8 mouse cellular contexts compared by ENCODE assay signal in genomic region chr4:133512972-133513371, GRCm38 (mm10). TPM values are rescaled to one million over a fixed set of nuclear protein-coding genes. Genes with fewer than 3 reads are reported as not detected.
DNase-seq lines count a peak whose midpoint lies in the region; ATAC-seq and TF ChIP-seq lines count a peak whose summit lies in the region.

No protein-coding gene starts in this region.

- no peak overlapping the region for H3K27ac ChIP-seq in kidney, postnatal 0 days
- no peak overlapping the region for H3K27ac ChIP-seq in liver, embryonic 14.5 days

- no peaks in the 10 kb centered on the region for H3K9me3 ChIP-seq in E14TG2a.4 (ENCODE audit: low read length)
- H3K9me3 ChIP-seq in kidney, postnatal 0 days (replicated peaks; ENCODE audit: low read length), result no peaks in the 10 kb centered on the region
- H3K9me3 ChIP-seq in liver, embryonic 14.5 days (ENCODE audit: control insufficient read depth, low read length), result no peaks in the 10 kb centered on the region

- TF ChIP-seq EP300 in liver, embryonic 14.5 days (IDR thresholded peaks at IDR 0.05; ENCODE audit: low read depth), result no peak

- ATAC-seq in kidney, postnatal 0 days (replicated peaks; ENCODE audit: low FRiP score, low read depth), result peak; percentile 70
- 0 out of 2 replicates have a peak, but pooled peaks have one; percentile 21 for ATAC-seq in liver, embryonic 14.5 days (ENCODE audit: insufficient read depth)

- peaks cover 34% of the 10 kb centered on the region for H3K4me1 ChIP-seq in E14TG2a.4 (replicated peaks; ENCODE audit: low read depth, low read length)
- H3K4me1 ChIP-seq in kidney, postnatal 0 days (replicated peaks; ENCODE audit: insufficient read depth, low read length), result no peaks in the 10 kb centered on the region
- H3K4me1 ChIP-seq in liver, embryonic 14.5 days (replicated peaks; ENCODE audit: control insufficient read depth in 2 of 2, insufficient read depth in 2 of 2, low read length in 1 of 2), result no peaks in the 10 kb centered on the region

- H3K9ac ChIP-seq in kidney, postnatal 0 days (ENCODE audit: low read depth, low read length), result no peak overlapping the region
- no peak overlapping the region for H3K9ac ChIP-seq in liver, embryonic 14.5 days (replicated peaks)

- DNase-seq in adrenal gland, adult 8-10 months, result peak; percentile 59
- peak; percentile 80 for DNase-seq in embryo, embryonic 11 days
- DNase-seq in gastrocnemius, postnatal 36 days, result peak; percentile 50 to 64
- peak; percentile 73 for DNase-seq in kidney, postnatal 0 days (ENCODE audit: low spot score)
- peak in 2 of 3 experiments; percentile 28 to 42 for DNase-seq in liver, embryonic 14.5 days (ENCODE audit: low read depth in 3 of 3, low spot score in 3 of 3)
- peak; percentile 65 for DNase-seq in ovary, postnatal 36 days (ENCODE audit: low spot score)
- peak; percentile 84 for DNase-seq in thymus, postnatal 14 days

- no peaks in the 10 kb centered on the region for H3K27me3 ChIP-seq in E14TG2a.4 (ENCODE audit: insufficient read depth, low read length)
- no peaks in the 10 kb centered on the region for H3K27me3 ChIP-seq in kidney, postnatal 0 days (ENCODE audit: insufficient read depth, low read length)
- peaks cover 2% of the 10 kb centered on the region for H3K27me3 ChIP-seq in liver, embryonic 14.5 days (ENCODE audit: control insufficient read depth, insufficient read depth, low read length)

- no peaks in the 10 kb centered on the region for H3K36me3 ChIP-seq in E14TG2a.4 (ENCODE audit: insufficient read depth, low read length)
- H3K36me3 ChIP-seq in kidney, postnatal 0 days (ENCODE audit: insufficient read depth, low read length), result no peaks in the 10 kb centered on the region
- no peaks in the 10 kb centered on the region for H3K36me3 ChIP-seq in liver, embryonic 14.5 days (replicated peaks; ENCODE audit: control insufficient read depth, insufficient read depth, low read depth)

- no peak overlapping the region for H3K4me3 ChIP-seq in E14TG2a.4 (replicated peaks; ENCODE audit: low read length)
- H3K4me3 ChIP-seq in kidney, postnatal 0 days (replicated peaks; ENCODE audit: low read depth, low read length), result no peak overlapping the region
- H3K4me3 ChIP-seq in liver, embryonic 14.5 days (ENCODE audit: insufficient read depth in 1 of 2, low read depth in 2 of 2, low read length in 2 of 2), result no peak overlapping the region

- TF ChIP-seq CTCF in E14TG2a.4 (conservative IDR thresholded peaks at IDR 0.05; ENCODE audit: low read length), result peak; percentile 96
- peak; percentile 92 for TF ChIP-seq CTCF in kidney, postnatal 0 days (IDR thresholded peaks at IDR 0.05; ENCODE audit: low read depth)
- TF ChIP-seq CTCF in liver, embryonic 14.5 days (IDR thresholded peaks at IDR 0.05; ENCODE audit: low read depth), result peak; percentile 94

- WGBS in kidney, postnatal 0 days, result 12% methylated on average over 8 of the region's 8 CpGs
- 9% methylated on average over 8 of the region's 8 CpGs for WGBS in liver, embryonic 14.5 days (ENCODE audit: insufficient replicate concordance)

- no peak overlapping the region for H3K4me2 ChIP-seq in kidney, postnatal 0 days (ENCODE audit: low read length)
- no peak overlapping the region for H3K4me2 ChIP-seq in liver, embryonic 14.5 days (ENCODE audit: low read depth)

- intact Hi-C loops in gastrocnemius, postnatal 36 days (cut with DNase I), result loop anchor here (5.0 kb wide), 2 partner anchors 36 to 91 kb away; no protein-coding TSS in a partner anchor

RNA-seq across cellular contexts. Expression of gene Kdf1, which starts 5.8 kb away (rescaled TPM):
- 1 to 10 TPM in 3 of 4 experiments, under 1 TPM in 1; 0.90 to 5.9 (median 3.1) TPM for total RNA-seq in adrenal gland, adult 8-10 months (2022)
- total RNA-seq in gastrocnemius, postnatal 36 days (2021), result not detected
- polyA plus RNA-seq in kidney, postnatal 0 days (2015; fragmentation: Nextera tagmentation; extraction: Ambion mirVana), result 38.6 and 38.7 TPM in 2 replicates
- 0.18 and 0.43 TPM in 2 replicates for polyA plus RNA-seq in liver, embryonic 14.5 days (2012; rRNA removed)
- 0.48 and 0.53 TPM in 2 replicates for polyA plus RNA-seq in liver, embryonic 14.5 days (2014; fragmentation: Nextera tagmentation; extraction: Ambion mirVana)

RNA-seq across cellular contexts. Expression of gene Trnp1, which starts 14.6 kb away (rescaled TPM):
- 10 to 100 TPM in 1 of 4 experiments, 1 to 10 TPM in 3; 3.1 to 10.6 (median 6.3) TPM for total RNA-seq in adrenal gland, adult 8-10 months (2022)
- under 1 TPM; 0.56 to 0.81 TPM for total RNA-seq in gastrocnemius, postnatal 36 days (2021)
- 1.4 and 1.5 TPM in 2 replicates for polyA plus RNA-seq in kidney, postnatal 0 days (2015; fragmentation: Nextera tagmentation; extraction: Ambion mirVana)
- 0.04 TPM in 1 of 2 replicates, not detected in the other for polyA plus RNA-seq in liver, embryonic 14.5 days (2012; rRNA removed)
- not detected in 2 replicates for polyA plus RNA-seq in liver, embryonic 14.5 days (2014; fragmentation: Nextera tagmentation; extraction: Ambion mirVana)

RNA-seq across cellular contexts. Expression of gene Nudc, which starts 32.8 kb away (rescaled TPM):
- total RNA-seq in adrenal gland, adult 8-10 months (2022), result 100 to 1,000 TPM; 135 to 175 (median 167) TPM
- 10 to 100 TPM; 41.2 to 45.4 TPM for total RNA-seq in gastrocnemius, postnatal 36 days (2021)
- polyA plus RNA-seq in kidney, postnatal 0 days (2015; fragmentation: Nextera tagmentation; extraction: Ambion mirVana), result 200 and 219 TPM in 2 replicates
- polyA plus RNA-seq in liver, embryonic 14.5 days (2012; rRNA removed), result 64.5 and 124 TPM in 2 replicates
- polyA plus RNA-seq in liver, embryonic 14.5 days (2014; fragmentation: Nextera tagmentation; extraction: Ambion mirVana), result 88.2 and 101 TPM in 2 replicates

RNA-seq across cellular contexts. Expression of gene Tent5b, which starts 33.0 kb away (rescaled TPM):
- 10 to 100 TPM in 2 of 4 experiments, 1 to 10 TPM in 2; 1.1 to 14.5 (median 6.0) TPM for total RNA-seq in adrenal gland, adult 8-10 months (2022)
- total RNA-seq in gastrocnemius, postnatal 36 days (2021), result 1 to 10 TPM in 1 of 2 experiments, under 1 TPM in 1; 0.59 to 1.0 TPM
- 2.7 and 2.8 TPM in 2 replicates for polyA plus RNA-seq in kidney, postnatal 0 days (2015; fragmentation: Nextera tagmentation; extraction: Ambion mirVana)
- 0.02 and 0.05 TPM in 2 replicates for polyA plus RNA-seq in liver, embryonic 14.5 days (2012; rRNA removed)
- polyA plus RNA-seq in liver, embryonic 14.5 days (2014; fragmentation: Nextera tagmentation; extraction: Ambion mirVana), result not detected in 2 replicates

RNA-seq across cellular contexts. Expression of gene Nr0b2, which starts 40.2 kb away (rescaled TPM):
- 10 to 100 TPM; 39.6 to 62.0 (median 48.8) TPM for total RNA-seq in adrenal gland, adult 8-10 months (2022)
- total RNA-seq in gastrocnemius, postnatal 36 days (2021), result not detected
- 0.75 and 0.83 TPM in 2 replicates for polyA plus RNA-seq in kidney, postnatal 0 days (2015; fragmentation: Nextera tagmentation; extraction: Ambion mirVana)
- polyA plus RNA-seq in liver, embryonic 14.5 days (2012; rRNA removed), result 0.38 and 0.48 TPM in 2 replicates
- 0.77 and 0.85 TPM in 2 replicates for polyA plus RNA-seq in liver, embryonic 14.5 days (2014; fragmentation: Nextera tagmentation; extraction: Ambion mirVana)
